Mouse (Mus musculus) liver, embryonic 14.5 days (tissue): ENCODE results near the gene Dcn. TPM values are rescaled to one million over a fixed set of nuclear protein-coding genes. Genes with fewer than 3 reads are reported as not detected.

ENCODE experiments used
- ATAC-seq: fragments of 200-750 bp; cut with Nextera tagmentation; 2 replicates; pipeline ENCODE4 v1.8.0; 2017; ENCODE audit warnings: moderate number of reproducible peaks, mild to moderate bottlenecking, moderate library complexity; ENCODE audit not compliant: insufficient read depth
- DNase-seq, 3 experiments: peaks; one replicate each; pipeline ENCODE4 v3.0.0-alpha.2; 2012 to 2013; ENCODE audit warnings: low read depth in 3 of 3, low spot score in 3 of 3
- H3K27ac ChIP-seq: fragments of 300-500 bp; sonication (generic); 2 replicates; pipeline ENCODE4 v1.5.1; 2014; ENCODE audit warnings: moderate library complexity, mild to moderate bottlenecking, control low read depth, inconsistent platforms
- H3K27me3 ChIP-seq: fragments of 300-500 bp; sonication (generic); 2 replicates; pipeline ENCODE4 v1.6.1; 2014; ENCODE audit warnings: mild to moderate bottlenecking, low read length, moderate library complexity; ENCODE audit not compliant: control insufficient read depth, insufficient read depth
- H3K36me3 ChIP-seq: fragments of 300-500 bp; sonication (generic); replicated peaks from 2 replicates; pipeline ENCODE4 v1.6.1; 2014; ENCODE audit warnings: low read depth; ENCODE audit not compliant: control insufficient read depth, insufficient read depth
- H3K4me1 ChIP-seq, 2 experiments: fragments of 200-500 bp in 1 of 2; fragments of 300-500 bp in 1 of 2; sonication (generic) in 1 of 2; replicated peaks; 2 replicates each; pipeline ENCODE4 v1.6.1; 2012 to 2014; ENCODE audit warnings: antibody characterized with exemption in 1 of 2, inconsistent platforms in 1 of 2, low read length in 1 of 2; ENCODE audit not compliant: control insufficient read depth in 2 of 2, insufficient read depth in 2 of 2
- H3K4me2 ChIP-seq: fragments of 300-500 bp; sonication (generic); 2 replicates; pipeline ENCODE4 v1.6.1; 2014; ENCODE audit warnings: low read depth, mild to moderate bottlenecking, control low read depth, moderate library complexity
- H3K4me3 ChIP-seq, 2 experiments: fragments of 200-500 bp in 1 of 2; fragments of 300-500 bp in 1 of 2; sonication (generic) in 1 of 2; 2 replicates each; pipeline ENCODE4 v1.5.1; 2012 to 2014; ENCODE audit warnings: low read depth in 2 of 2, low read length in 2 of 2, mild to moderate bottlenecking in 2 of 2, control low read depth in 1 of 2, inconsistent platforms in 1 of 2, moderate library complexity in 1 of 2; ENCODE audit not compliant: insufficient read depth in 1 of 2
- H3K9ac ChIP-seq: fragments of 300-500 bp; sonication (generic); replicated peaks from 2 replicates; pipeline ENCODE4 v1.6.1; 2014; ENCODE audit warnings: mild to moderate bottlenecking, control low read depth, moderate library complexity
- H3K9me3 ChIP-seq: fragments of 300-500 bp; sonication (generic); 2 replicates; pipeline ENCODE4 v1.6.1; 2016; ENCODE audit warnings: low read length, mixed read lengths; ENCODE audit not compliant: control insufficient read depth
- CTCF ChIP-seq: IDR thresholded peaks from 2 replicates; pipeline ENCODE4 v1.5.1; 2016; ENCODE audit warnings: antibody characterized with exemption, low read depth, control low read depth
- EP300 ChIP-seq: IDR thresholded peaks from 2 replicates; pipeline ENCODE4 v1.6.1; 2016; ENCODE audit warnings: antibody characterized with exemption, low read depth
- WGBS: fragments of 180-500 bp; shearing (Covaris S2); extraction: QIAGEN DNeasy Blood & Tissue Kit; methylation state at CpG from one replicate; pipeline ENCODE4 v1.1.7; 2014; ENCODE audit not compliant: insufficient replicate concordance; 5-methylcytosine and 5-hydroxymethylcytosine counted together
- polyA plus RNA-seq, 2 experiments: library from polyadenylated mRNA; depleted of rRNA in 1 of 2; stranded (reverse) in 1 of 2; unstranded in 1 of 2; fragments of >200 nt; fragmentation: Nextera tagmentation in 1 of 2; extraction: Ambion mirVana in 1 of 2; gene quantifications; 2 replicates each; pipeline versions ENCODE4 v1.2.1 to v1.2.3; 2012 to 2014

Dcn gene
- polyA plus RNA-seq, 2 experiments, result 30.8 to 44.8 TPM

DNA sequence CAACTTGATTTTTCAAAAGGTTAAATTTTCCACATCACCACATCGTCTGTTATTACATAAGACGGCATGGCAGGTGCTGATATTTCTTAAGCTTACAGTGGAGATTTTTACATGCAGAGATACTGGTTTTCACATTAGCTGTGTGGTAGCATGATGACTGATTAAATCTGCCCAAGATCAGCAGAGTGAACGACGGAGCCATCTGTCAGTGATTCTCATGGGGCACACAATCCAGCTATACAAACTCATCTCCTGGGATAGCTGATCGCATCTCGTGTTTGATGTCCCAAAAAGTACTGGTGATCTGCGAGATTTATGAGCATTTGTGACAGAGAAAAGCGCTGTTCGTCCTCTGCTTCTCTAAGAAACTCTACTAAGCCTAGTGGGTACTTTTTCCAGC lies 25.9 kb upstream of the Dcn start:
- no peak overlapping the region for H3K9ac ChIP-seq
- H3K27ac ChIP-seq, result no peak overlapping the region
- no peaks in the 10 kb centered on the region for H3K36me3 ChIP-seq
- H3K27me3 ChIP-seq, result no peaks in the 10 kb centered on the region
- H3K4me2 ChIP-seq, result no peak overlapping the region
- 71% methylated on average over 9 of the region's 9 CpGs for WGBS
- TF ChIP-seq CTCF (no peak), EP300 (no peak)
- ATAC-seq, result no peak
- no peak overlapping the region for H3K4me3 ChIP-seq
- no peak for DNase-seq
- H3K4me1 ChIP-seq, result no peaks in the 10 kb centered on the region
- H3K9me3 ChIP-seq, result no peaks in the 10 kb centered on the region

DNA sequence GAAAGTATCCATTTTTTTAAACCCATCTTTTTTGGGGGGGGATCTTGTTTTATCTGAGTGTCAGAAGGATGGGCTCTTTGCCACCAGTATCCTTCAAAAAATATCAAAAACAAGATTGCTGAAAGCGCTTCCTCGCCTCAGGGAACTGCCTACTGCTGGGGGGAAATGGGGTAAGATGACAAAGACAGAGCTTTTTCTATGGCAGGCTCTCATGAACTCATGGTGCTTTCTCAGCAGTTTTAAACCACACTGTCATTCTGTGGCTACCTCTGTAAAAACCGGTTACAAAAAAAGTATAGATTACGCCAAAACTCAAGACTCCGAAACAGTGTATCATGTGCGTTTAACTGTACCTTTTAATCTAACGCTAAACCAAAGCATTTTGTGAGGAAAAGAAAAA lies 22.4 kb upstream of the Dcn start:
- Histone ChIP-seq H3K4me3 (no peak overlapping the region), H3K4me2 (no peak overlapping the region), H3K27ac (no peak overlapping the region), H3K9ac (no peak overlapping the region), H3K27me3 (no peaks in the 10 kb centered on the region), H3K9me3 (no peaks in the 10 kb centered on the region), H3K36me3 (no peaks in the 10 kb centered on the region), H3K4me1 (no peaks in the 10 kb centered on the region)
- ATAC-seq (no peak), DNase-seq (no peak)
- 75% methylated on average over 7 of the region's 7 CpGs for WGBS
- TF ChIP-seq CTCF (no peak), EP300 (no peak)

DNA sequence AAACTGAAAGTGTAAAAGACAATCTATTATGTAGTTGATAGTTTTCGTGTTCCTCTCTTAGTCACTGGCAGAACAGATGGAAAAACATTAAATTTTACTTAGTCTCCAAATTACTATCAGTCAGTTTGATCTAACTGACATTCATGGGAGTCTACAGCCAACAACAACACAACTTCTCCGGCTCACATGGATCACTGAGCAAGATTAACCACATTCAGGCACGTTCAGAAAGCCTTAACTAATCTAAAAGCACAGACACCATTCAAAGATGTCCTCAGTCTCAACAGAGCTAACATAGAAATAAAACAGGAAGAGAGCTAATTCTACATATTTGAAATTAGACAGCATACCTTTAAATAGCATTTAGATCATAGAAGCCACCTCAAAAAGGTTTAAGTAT lies 12.6 kb upstream of the Dcn start:
- Histone ChIP-seq H3K4me1 (no peaks in the 10 kb centered on the region), H3K9ac (no peak overlapping the region), H3K36me3 (no peaks in the 10 kb centered on the region), H3K4me3 (no peak overlapping the region), H3K9me3 (no peaks in the 10 kb centered on the region), H3K27me3 (no peaks in the 10 kb centered on the region), H3K4me2 (no peak overlapping the region), H3K27ac (no peak overlapping the region)
- 40% methylated on average over 3 of the region's 3 CpGs for whole genome bisulfite sequencing
- TF ChIP-seq CTCF (no peak), EP300 (no peak)
- ATAC-seq (no peak), DNase-seq (no peak)

DNA sequence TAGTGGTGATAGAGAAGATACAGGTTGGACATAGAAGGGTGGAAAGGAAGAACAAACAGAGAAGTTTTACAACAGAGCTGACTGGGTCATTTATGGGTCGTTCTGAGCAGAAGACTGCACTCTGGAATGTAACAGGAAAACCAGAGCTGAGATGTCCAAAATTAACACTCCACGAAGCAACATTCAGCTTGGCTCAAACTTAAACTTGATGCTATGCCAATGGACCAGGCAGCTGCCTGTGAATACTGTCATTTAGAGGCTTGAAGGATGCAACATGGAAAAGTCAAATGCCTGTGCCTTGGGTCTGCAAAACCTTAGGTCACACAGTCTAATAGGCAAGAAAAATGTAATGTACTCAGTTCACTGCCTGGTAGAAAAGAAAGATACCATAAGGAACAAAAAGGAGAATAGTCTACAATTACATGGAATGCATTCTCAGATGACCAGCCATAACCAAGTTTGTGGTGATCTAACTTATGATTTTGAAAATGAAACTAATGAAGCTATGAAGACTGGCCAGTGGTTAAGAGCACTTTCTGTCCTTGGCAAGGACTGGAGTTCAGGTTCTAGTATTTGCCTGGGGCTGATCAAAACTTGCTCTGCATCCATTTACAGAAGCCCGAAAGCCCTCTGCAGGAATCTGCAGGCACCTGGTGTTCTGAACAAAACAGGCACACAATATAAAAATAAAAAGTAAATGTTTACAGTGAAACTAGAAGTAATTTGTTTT lies 9.8 kb upstream of the Dcn start:
- no peak overlapping the region for H3K4me3 ChIP-seq
- no peaks in the 10 kb centered on the region for H3K27me3 ChIP-seq
- 38% methylated on average over 3 of the region's 3 CpGs for WGBS
- H3K27ac ChIP-seq, result no peak overlapping the region
- DNase-seq, result no peak
- no peak for ATAC-seq
- no peak overlapping the region for H3K4me2 ChIP-seq
- H3K4me1 ChIP-seq, result no peaks in the 10 kb centered on the region
- TF ChIP-seq CTCF (no peak), EP300 (no peak)
- no peaks in the 10 kb centered on the region for H3K9me3 ChIP-seq
- no peak overlapping the region for H3K9ac ChIP-seq
- no peaks in the 10 kb centered on the region for H3K36me3 ChIP-seq

DNA sequence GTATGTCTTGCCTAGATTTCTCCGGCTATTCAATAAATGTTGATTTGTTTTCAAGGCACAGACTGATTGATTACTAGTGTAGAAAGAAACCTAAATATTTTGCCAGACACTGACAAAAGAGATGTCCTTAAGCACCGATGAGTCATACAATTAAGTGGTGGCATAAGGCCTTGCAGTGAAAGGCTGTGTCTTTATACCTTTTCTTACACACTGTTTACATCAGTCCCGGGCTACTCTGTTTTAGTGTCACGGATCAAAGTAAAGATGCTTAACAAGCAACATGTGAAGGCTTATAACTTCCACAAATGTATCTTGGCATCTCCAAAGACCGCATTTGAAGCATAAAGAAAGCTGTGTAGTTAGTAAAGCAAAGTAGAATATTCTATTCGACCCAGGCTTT lies 3.9 kb upstream of the Dcn start:
- Histone ChIP-seq H3K27me3 (no peaks in the 10 kb centered on the region), H3K9me3 (no peaks in the 10 kb centered on the region), H3K4me2 (no peak overlapping the region), H3K9ac (no peak overlapping the region), H3K27ac (no peak overlapping the region), H3K36me3 (no peaks in the 10 kb centered on the region), H3K4me3 (no peak overlapping the region), H3K4me1 (no peaks in the 10 kb centered on the region)
- DNase-seq (no peak), ATAC-seq (no peak)
- WGBS, result 53% methylated on average over 6 of the region's 6 CpGs
- TF ChIP-seq CTCF (no peak), EP300 (no peak)
